9 mouse cellular contexts compared by ENCODE assay signal in the genomic region with DNA sequence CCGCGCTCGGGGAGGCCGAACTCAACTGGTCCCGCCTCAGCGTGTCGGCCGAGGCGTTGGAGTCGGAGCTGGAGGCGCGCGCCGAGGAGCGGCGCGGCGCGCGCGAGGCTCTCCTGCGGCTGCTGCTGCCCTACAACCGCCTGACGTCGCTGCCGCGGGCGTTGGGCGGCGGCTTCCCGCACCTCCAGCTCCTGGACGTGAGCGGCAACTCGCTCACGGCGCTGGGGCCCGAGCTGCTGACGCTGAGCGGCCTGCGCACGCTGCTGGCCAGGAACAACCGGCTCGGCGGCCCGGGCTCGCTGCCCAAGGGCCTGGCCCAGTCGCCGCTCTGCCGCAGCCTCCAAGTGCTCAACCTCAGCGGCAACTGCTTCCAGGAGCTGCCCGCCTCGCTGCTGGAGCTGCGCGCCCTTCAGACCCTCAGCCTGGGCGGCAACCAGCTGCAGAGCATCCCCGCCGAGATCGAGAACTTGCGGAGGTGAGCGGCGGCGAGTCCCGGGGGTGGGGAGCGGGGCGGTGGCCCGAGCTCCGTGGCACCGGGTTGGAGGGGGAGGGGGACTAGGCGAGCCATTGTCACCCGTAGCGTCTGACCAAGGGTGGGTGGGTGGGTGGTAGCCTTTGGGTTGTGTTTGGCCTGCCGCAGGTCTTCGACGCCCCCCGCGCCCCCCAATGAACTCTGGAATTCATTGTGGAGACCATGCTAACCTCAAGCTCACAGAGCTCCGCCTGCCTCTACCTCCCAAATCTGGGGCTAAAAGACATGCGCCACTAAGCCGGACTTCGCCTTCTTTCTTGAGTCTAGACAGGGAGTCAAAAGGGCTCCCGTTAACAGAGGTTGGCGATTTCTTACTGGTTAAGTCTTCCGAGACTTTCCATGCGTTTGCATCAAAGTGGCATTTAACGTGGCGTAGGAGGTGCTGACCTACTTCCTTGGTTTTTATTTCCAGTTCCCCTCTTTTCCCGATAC. TPM values are rescaled to one million over a fixed set of nuclear protein-coding genes. Genes with fewer than 3 reads are reported as not detected.
DNase-seq lines count a peak whose midpoint lies in the region; ATAC-seq and TF ChIP-seq lines count a peak whose summit lies in the region.
"Had no signal": no experiment of that assay in that cellular context is flagged by ENCODE, and none has a peak within 500 bp of the region (broad histone marks: within the 10 kb centered on the region; RNA-seq: fewer than 3 reads in every experiment).

No protein-coding gene starts in this region.

- no peaks in the 10 kb centered on the region for H3K9me3 ChIP-seq in forebrain, embryonic 12.5 days
- no peaks in the 10 kb centered on the region for H3K9me3 ChIP-seq in hindbrain, embryonic 13.5 days

- H3K4me2 ChIP-seq in forebrain, embryonic 12.5 days: peak overlapping the region; percentile 61
- peak overlapping the region; percentile 64 for H3K4me2 ChIP-seq in hindbrain, embryonic 13.5 days

- no peak for TF ChIP-seq POLR2A in spleen, adult 2 months (IDR thresholded peaks at IDR 0.05; ENCODE audit: low read depth, low read length)

- H3K9ac ChIP-seq in forebrain, embryonic 12.5 days: peak overlapping the region; percentile 98
- H3K9ac ChIP-seq in hindbrain, embryonic 13.5 days: peak overlapping the region; percentile 100

- DNase-seq in adrenal gland, adult (ENCODE audit: inconsistent age in 2 of 2, low spot score in 1 of 2): peak; percentile 54 to 83
- DNase-seq in adrenal gland, adult 2 months: no peak
- peak; percentile 53 to 67 for DNase-seq in adrenal gland, postnatal 36 days
- peak; percentile 31 to 69 for DNase-seq in left cerebral cortex, postnatal 14 days (ENCODE audit: low spot score in 2 of 2)
- peak; percentile 21 to 38 for DNase-seq in spleen, adult 2 months (ENCODE audit: low read depth in 1 of 2, low spot score in 2 of 2)

- no peak for TF ChIP-seq CTCF in spleen, adult 2 months (IDR thresholded peaks at IDR 0.05; ENCODE audit: extremely low read depth, insufficient read depth, insufficient read length, insufficient replicate concordance)

- H3K27me3 ChIP-seq in forebrain, embryonic 12.5 days: no peaks in the 10 kb centered on the region
- H3K27me3 ChIP-seq in hindbrain, embryonic 13.5 days: no peaks in the 10 kb centered on the region
- no peaks in the 10 kb centered on the region for H3K27me3 ChIP-seq in spleen, adult 2 months (ENCODE audit: control insufficient read depth, insufficient read depth, low read length)

- H3K27ac ChIP-seq in forebrain, embryonic 12.5 days: peak overlapping the region; percentile 99
- peak overlapping the region; percentile 100 for H3K27ac ChIP-seq in hindbrain, embryonic 13.5 days
- peak overlapping the region; percentile 88 for H3K27ac ChIP-seq in spleen, adult 2 months (ENCODE audit: insufficient read depth, low read length)

- WGBS in forebrain, embryonic 12.5 days: under 1% methylated on average over 78 of the region's 87 CpGs
- under 1% methylated on average over 77 of the region's 87 CpGs for WGBS in hindbrain, embryonic 13.5 days
- WGBS in spleen, adult 2 months: under 1% methylated on average over 81 of the region's 87 CpGs

- H3K4me3 ChIP-seq in forebrain, embryonic 12.5 days (replicated peaks): peak overlapping the region; percentile 85
- peak overlapping the region; percentile 99 for H3K4me3 ChIP-seq in hindbrain, embryonic 13.5 days
- peak overlapping the region; percentile 96 for H3K4me3 ChIP-seq in spleen, adult 2 months (ENCODE audit: extremely low read depth, insufficient read depth, insufficient read length)

- peak; percentile 81 for ATAC-seq in forebrain, embryonic 12.5 days (ENCODE audit: low FRiP score)
- peak; percentile 86 for ATAC-seq in hindbrain, embryonic 13.5 days (ENCODE audit: low FRiP score)
- ATAC-seq in megakaryocyte, adult 5-6 weeks (ENCODE audit: poor library complexity, severe bottlenecking): peak; percentile 49

- peaks cover 19% of the 10 kb centered on the region for H3K4me1 ChIP-seq in forebrain, embryonic 12.5 days
- peaks cover 37% of the 10 kb centered on the region for H3K4me1 ChIP-seq in hindbrain, embryonic 13.5 days (replicated peaks)
- peaks cover 2% of the 10 kb centered on the region; the same call in 1 of the 2 replicates for H3K4me1 ChIP-seq in spleen, adult 2 months (ENCODE audit: control insufficient read depth, insufficient read depth, insufficient read length)

- no peaks in the 10 kb centered on the region for H3K36me3 ChIP-seq in forebrain, embryonic 12.5 days (replicated peaks)
- H3K36me3 ChIP-seq in hindbrain, embryonic 13.5 days: no peaks in the 10 kb centered on the region
- H3K36me3 ChIP-seq in spleen, adult 2 months (ENCODE audit: control insufficient read depth, insufficient read depth, low read length): no peaks in the 10 kb centered on the region

- intact Hi-C loops in left cerebral cortex, postnatal 14 days (cut with DNase I): loop anchor here (5.0 kb wide), 2 partner anchors 186 to 224 kb away; no protein-coding TSS in a partner anchor

RNA-seq across cellular contexts. Expression of a gene that starts 0.6 kb away (rescaled TPM):
- 100 to 1,000 TPM; 134 to 204 TPM for total RNA-seq in adrenal gland, adult 2 months (2021)
- 29.0 and 30.5 TPM in 2 replicates for polyA plus RNA-seq in adrenal gland, adult 2 months (2012; rRNA removed)
- 100 to 1,000 TPM; 196 to 310 TPM for total RNA-seq in adrenal gland, postnatal 36 days (2021)
- 65.8 and 70.1 TPM in 2 replicates for polyA plus RNA-seq in forebrain, embryonic 12.5 days (2016; fragmentation: Nextera tagmentation; extraction: Ambion mirVana)
- polyA plus RNA-seq in hindbrain, embryonic 13.5 days (2015; fragmentation: Nextera tagmentation; extraction: Ambion mirVana): 46.1 and 49.0 TPM in 2 replicates
- total RNA-seq in left cerebral cortex, postnatal 14 days (2021): 100 to 1,000 TPM; 108 to 119 TPM
- total RNA-seq in megakaryocyte, adult 5-6 weeks (2015): 33.6 and 38.4 TPM in 2 replicates
- 23.0 and 27.4 TPM in 2 replicates for total RNA-seq in megakaryocyte, adult 5-6 weeks (2017)
- polyA plus RNA-seq in spleen, adult 2 months (2012; rRNA removed): 4.8 and 7.1 TPM in 2 replicates

RNA-seq across cellular contexts. Expression of a gene that starts 7.8 kb away (rescaled TPM):
- under 1 TPM in 1 of 2 experiments, not detected in 1; 0.69 TPM for total RNA-seq in adrenal gland, adult 2 months (2021)
- polyA plus RNA-seq in adrenal gland, adult 2 months (2012; rRNA removed): 0.24 TPM in 1 of 2 replicates, not detected in the other
- total RNA-seq in adrenal gland, postnatal 36 days (2021): under 1 TPM in 1 of 2 experiments, not detected in 1; 0.49 TPM
- polyA plus RNA-seq in forebrain, embryonic 12.5 days (2016; fragmentation: Nextera tagmentation; extraction: Ambion mirVana): 0.17 and 0.29 TPM in 2 replicates
- polyA plus RNA-seq in hindbrain, embryonic 13.5 days (2015; fragmentation: Nextera tagmentation; extraction: Ambion mirVana): not detected in 2 replicates
- not detected for total RNA-seq in left cerebral cortex, postnatal 14 days (2021)
- total RNA-seq in megakaryocyte, adult 5-6 weeks (2015): not detected in 2 replicates
- total RNA-seq in megakaryocyte, adult 5-6 weeks (2017): not detected in 2 replicates
- polyA plus RNA-seq in spleen, adult 2 months (2012; rRNA removed): not detected in 2 replicates
- total RNA-seq: layer of hippocampus, postnatal 25 days had no signal

RNA-seq across cellular contexts. Expression of a gene that starts 47.5 kb away (rescaled TPM):
- under 1 TPM in 1 of 2 experiments, not detected in 1; 0.07 TPM for total RNA-seq in adrenal gland, adult 2 months (2021)
- 0.04 TPM in 2 replicates for polyA plus RNA-seq in adrenal gland, adult 2 months (2012; rRNA removed)
- under 1 TPM; 0.10 to 0.13 TPM for total RNA-seq in adrenal gland, postnatal 36 days (2021)
- 4.6 and 5.4 TPM in 2 replicates for polyA plus RNA-seq in forebrain, embryonic 12.5 days (2016; fragmentation: Nextera tagmentation; extraction: Ambion mirVana)
- 5.0 TPM in 2 replicates for polyA plus RNA-seq in hindbrain, embryonic 13.5 days (2015; fragmentation: Nextera tagmentation; extraction: Ambion mirVana)
- total RNA-seq in left cerebral cortex, postnatal 14 days (2021): under 1 TPM; 0.70 to 0.82 TPM
- total RNA-seq in megakaryocyte, adult 5-6 weeks (2015): not detected in 2 replicates
- not detected in 2 replicates for total RNA-seq in megakaryocyte, adult 5-6 weeks (2017)
- 0.69 and 0.70 TPM in 2 replicates for polyA plus RNA-seq in spleen, adult 2 months (2012; rRNA removed)
